Mouse (Mus musculus) MN1 (cell line): ENCODE results near the gene Gngt2.

ENCODE experiments used
- DNase-seq: peaks from one replicate; pipeline ENCODE4 v3.0.0-alpha.2; 2016; ENCODE audit warnings: low spot score

Gene Gngt2

DNA sequence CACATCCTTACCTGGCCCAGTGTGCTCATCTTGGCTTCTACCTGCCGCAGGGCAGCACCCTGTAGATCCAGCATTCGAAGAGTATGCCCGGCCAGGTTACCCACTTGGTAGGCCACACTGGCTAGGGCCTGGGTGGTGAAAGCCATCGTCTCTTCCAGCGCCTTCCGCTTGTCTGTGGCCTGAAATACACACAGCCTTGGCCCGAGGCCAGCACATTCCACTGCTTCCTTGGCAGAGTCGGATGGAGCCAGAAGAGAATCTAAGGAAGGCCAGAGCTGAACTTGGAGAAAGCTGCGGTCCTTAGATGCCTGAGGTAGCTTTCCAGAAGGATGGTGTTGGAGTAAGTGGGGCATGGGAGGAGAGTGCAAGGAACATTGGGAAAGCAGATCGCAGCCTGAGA lies at the start of gene Gngt2:
Gngt2 (plus strand) TSS at position 158 of the 400 bp plus-strand sequence.
- peak; percentile 53 for DNase-seq

DNA sequence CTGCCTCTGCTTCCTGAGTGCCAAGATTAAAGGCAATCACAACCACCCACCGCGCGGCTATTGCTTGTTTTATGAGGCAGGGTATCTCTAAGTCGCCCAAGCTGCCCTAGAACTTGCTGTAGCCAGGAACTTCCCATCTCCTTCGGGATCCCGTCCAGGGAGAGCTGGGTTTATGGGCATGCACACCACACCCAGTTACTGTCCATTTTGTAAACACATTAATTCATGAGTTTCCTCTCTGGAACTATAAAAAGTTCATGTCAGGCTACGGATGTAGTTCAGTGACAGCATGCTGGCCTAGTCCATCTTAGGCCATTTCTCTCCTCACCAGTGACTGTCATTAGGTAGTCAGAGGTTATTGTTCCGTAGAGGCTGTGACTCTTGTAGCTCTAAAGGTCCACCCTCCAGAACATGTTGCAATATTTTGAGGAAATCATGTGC lies 47.5 kb upstream of the Gngt2 start:
- DNase-seq = no peak

DNA sequence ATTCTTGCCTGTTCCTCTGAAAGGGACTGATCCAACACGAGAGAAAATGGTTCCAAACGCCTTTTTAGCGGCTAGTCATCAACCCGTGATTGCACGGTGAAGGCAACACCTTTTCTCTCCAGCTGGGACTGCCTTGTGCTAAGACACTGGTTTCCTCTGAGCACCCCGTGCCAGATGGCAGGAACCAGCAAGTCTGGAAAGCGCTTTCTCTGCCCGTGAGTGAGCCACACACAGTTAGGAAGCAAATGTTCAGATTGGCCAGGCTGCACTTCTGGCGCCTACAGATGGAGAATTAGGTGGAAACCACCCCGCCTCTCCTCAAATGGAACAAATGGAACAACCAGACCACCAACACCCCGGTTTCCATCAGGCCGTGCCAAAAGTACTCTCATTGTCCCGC lies 45.2 kb upstream of the Gngt2 start:
- DNase-seq = no peak

GRCm38 (mm10) chr11:95792950-95793509 lies 44.0 kb upstream of the Gngt2 start:
- no peak for DNase-seq

DNA sequence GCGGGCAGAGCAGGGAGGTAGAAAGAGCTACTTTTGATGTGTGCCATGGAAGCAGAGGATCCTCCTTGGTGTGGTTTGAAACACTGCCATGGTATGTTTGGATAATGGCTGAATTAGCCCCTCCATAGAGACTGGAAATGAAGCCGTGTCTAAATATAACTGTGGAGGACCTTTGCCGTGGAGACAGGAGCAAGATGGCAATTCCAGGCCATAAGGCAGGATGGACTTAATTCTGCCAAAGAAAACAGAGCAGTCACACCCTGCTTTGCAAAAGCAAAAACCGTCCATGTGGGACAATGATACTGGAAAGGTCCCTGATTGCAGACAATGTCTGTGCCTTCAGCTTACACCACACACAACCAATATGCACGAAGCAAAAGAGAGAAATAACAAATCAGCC lies 42.8 kb upstream of the Gngt2 start:
- DNase-seq = no peak

DNA sequence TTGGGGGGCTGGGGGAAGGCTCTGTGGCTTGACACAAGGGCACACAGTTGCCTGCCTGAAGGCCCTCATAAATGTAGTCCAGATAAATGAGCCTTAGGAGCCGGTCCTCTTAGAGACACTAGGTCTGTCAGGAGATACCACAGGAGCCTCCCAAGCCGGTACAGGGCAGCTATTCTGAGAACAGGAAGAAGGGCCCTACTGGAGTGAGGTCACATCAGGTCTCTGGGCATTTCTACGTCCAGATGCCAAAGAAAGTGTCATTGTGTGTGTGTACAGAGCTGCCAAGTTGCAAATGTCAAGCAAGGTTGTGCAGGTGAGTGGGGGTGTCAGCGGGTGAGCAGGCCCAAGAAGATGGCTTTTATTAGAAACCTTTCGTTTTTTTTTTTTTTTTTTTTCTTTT lies 41.4 kb upstream of the Gngt2 start:
- DNase-seq = no peak

DNA sequence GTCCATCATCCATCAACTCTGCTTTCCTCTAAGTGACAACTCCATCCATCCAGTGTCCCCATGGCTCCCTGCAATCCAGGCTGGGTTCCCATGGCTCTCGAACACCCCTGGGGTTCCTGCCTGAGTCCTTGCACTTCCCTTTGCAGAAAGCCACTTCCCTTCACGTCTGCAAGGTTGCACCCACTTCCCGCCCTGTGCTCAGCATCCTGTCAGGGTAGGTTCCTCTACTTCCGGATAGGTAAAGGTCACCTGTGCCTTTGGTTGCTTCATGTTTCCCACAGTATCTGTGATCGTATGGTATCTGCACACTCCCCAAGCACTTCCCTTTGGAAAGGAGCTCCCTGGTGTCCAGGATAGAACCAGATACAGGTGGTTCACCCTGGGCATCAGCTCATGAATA lies 32.0 kb upstream of the Gngt2 start:
- no peak for DNase-seq

- DNase-seq = peak; percentile 50
Measured at GRCm38 (mm10) chr11:95805527-95805926, 31.5 kb upstream of the Gngt2 start.

DNA sequence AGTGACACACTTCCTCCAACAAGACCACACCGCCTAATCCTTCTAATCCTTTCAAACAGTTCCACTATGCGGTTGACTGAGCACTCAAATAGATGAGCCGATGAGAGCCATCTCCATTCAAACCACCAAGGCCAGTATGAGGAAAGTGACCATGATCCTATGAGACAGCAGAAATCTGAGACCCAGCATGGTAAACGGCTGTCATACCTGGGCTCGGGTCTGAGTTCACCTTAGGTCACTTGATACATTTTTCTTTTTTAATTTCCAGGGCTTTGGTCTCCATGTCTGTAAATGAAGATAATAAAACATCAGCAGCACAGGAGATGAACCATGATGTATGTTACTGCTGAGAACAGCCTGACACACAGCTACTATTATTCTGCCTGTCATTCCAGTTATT lies 29.1 kb upstream of the Gngt2 start:
- DNase-seq = no peak

- DNase-seq = no peak
Measured at GRCm38 (mm10) chr11:95808448-95809011, 28.5 kb upstream of the Gngt2 start.

- no peak for DNase-seq
Measured at GRCm38 (mm10) chr11:95809603-95810002, 27.4 kb upstream of the Gngt2 start.

DNA sequence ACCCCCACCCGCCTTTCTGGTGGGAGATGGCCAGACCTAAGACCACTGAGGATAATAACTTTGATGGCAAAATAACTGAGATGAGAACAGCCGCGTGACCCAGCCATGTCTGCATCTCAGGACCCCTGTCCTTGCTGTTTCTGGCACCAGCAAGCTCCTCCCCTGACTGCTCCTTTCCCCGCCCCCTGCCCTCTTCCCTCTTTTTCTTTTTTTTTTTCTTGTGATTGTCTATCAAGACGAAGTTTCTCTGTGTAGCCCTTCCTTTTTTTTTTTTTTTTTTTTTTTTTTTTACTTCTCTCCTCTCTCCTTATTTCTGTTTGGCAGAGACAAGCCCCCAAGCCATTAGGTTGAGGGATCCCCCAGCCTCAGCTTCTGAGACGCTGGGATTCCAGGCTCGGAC lies 26.2 kb upstream of the Gngt2 start:
- no peak for DNase-seq

DNA sequence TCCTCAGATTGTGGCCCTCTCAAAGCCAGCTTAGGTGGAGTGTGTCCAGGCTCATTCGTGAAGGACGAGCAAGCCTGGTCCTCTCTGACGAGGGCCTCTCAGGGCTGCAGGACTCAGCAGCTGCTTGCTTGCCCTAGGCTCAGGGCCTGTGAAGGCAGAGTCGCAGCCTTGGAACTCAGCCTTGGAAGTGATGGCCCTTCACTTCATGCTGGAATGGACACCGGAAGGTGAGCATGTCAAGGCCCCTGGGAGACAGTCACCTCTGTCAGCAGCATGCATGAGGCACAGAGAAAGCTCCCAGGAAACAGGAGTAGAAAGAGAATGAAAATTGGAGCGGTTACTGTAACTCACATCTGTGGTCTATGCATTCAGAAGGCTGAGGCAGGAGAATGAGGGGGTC lies 25.3 kb upstream of the Gngt2 start:
- no peak for DNase-seq

GRCm38 (mm10) chr11:95812224-95812623 lies 24.8 kb upstream of the Gngt2 start:
- DNase-seq = no peak

DNA sequence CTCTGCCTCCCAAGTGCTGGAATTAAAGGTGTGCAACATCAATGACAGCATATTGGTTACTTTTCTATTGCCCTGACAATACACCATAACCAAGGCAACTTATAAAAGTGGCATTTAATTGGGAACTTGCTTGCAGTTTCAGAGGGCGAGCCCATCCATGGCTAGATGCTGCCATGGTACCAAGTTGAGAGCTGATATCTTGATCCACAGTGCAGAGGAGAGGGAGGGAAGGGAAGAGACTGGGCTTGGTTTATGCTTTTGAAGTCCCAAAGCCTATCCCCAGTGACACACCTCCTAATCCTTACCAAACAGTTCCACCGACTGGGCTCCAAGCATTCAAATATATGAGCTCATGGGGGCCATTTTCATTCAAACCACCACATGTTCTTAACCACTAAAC lies 22.9 kb upstream of the Gngt2 start:
- DNase-seq = no peak

GRCm38 (mm10) chr11:95814857-95815256 lies 22.2 kb upstream of the Gngt2 start:
- no peak for DNase-seq

- DNase-seq = no peak
Measured at GRCm38 (mm10) chr11:95815412-95815811, 21.6 kb upstream of the Gngt2 start.

- no peak for DNase-seq
Measured at GRCm38 (mm10) chr11:95819138-95819537, 17.9 kb upstream of the Gngt2 start.

GRCm38 (mm10) chr11:95821511-95821910 lies 15.5 kb upstream of the Gngt2 start:
- no peak for DNase-seq

GRCm38 (mm10) chr11:95822437-95822836 lies 14.6 kb upstream of the Gngt2 start:
- no peak for DNase-seq

DNA sequence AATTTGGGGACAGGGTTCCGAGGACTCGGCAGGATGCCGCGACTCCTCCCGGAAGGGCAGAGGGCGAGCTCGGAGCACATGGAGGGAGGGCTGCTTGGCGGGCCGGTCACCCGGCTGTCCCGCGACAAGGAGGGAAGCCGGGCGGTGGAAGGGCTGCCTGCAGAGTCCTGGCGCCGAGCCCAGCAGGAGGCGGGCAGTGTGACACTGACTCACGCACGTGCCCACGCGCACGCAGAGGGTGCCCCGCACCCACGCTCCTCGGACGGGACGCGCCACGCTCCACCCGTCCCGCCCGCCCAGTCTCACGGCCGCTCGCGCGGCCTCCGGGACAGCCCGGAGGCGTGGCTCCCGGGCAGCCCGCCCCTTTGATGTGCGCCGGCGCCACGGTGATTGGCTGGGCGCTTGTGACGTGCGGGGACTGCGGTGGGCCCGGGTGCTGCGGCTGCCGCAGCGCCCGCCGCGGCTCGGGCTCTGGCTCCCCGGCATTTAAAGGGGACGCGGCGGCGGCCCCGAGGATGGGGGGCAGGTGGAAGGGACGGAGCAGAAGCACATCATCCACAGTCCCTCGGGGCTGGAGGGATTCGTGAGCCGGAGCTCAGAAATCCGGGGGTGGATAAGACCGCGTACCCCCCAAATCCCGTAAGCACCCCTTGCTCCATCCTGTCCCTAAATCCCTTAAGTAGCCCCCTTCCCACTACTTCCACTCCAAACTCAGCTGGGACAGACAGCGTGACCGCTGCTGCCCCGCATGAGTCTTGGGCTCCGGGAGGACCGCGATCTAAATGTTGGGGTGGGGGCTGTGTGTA lies 12.7 kb upstream of the Gngt2 start, which contains the start of gene Phospho1:
Phospho1 (plus strand) TSS at position 429 of the 806 bp plus-strand sequence.
- DNase-seq = peak; percentile 94

GRCm38 (mm10) chr11:95824877-95825243 lies 12.2 kb upstream of the Gngt2 start:
- peak; percentile 28 for DNase-seq

DNA sequence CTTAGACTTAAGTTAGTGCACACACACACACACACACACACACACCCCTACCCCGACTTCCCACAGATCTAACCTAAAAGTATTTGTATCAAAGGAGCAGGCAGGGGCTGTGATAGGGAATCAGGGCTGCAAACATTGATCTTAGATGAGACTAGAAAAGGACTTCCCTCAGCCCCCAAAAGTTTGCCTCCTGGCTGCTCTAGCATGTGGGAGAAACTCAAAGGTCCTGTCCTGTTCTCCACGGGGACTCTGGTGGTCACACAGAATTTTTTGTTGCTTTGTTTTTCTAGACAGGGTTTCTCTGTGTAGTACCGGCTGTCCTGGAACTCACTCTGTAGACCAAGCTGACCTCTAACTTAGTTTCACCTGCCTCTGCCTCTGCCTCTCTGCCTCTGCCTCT lies 11.4 kb upstream of the Gngt2 start:
- no peak for DNase-seq
